Mouse (Mus musculus): ENCODE results near the gene Abcb10.
"Not testable (repeated sequence)": the region's sequence is repeated elsewhere in the genome, so short reads cannot be mapped to it uniquely, and the experiment has no call there.

DNA sequence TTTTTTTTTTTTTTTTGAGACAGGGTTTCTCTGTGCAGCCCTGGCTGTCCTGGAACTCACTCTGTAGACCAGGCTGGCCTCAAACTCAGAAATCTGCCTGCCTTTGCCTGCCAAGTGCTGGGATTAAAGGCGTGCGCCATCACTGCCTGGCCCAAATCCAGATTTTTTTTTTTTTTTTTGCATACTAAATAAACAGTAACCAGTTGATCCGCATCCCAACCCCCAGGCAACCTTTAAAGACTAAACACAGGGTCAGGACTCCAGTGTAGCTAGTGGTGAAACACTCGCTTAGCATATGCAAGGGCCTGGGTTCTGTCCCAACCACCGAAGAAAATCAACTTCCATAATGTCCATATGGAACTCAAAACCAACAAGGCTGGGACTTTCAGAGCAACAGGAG is 22.4 kb downstream of the Abcb10 start:
- not testable (repeated sequence) for TF ChIP-seq POLR2A (IDR thresholded peaks at IDR 0.05; ENCODE audit: borderline replicate concordance, low read depth, low read length); CTCF (IDR thresholded peaks at IDR 0.05; ENCODE audit: low read depth, low read length)
